Mouse (Mus musculus) lung, embryonic 15.5 days (tissue): ENCODE measurements around the gene Sat2. TPM values are rescaled to one million over a fixed set of nuclear protein-coding genes. Genes with fewer than 3 reads are reported as not detected.

Experiments
- ATAC-seq: fragments of 200-750 bp; cut with Nextera tagmentation; 2 replicates; pipeline ENCODE4 v1.8.0; 2017; ENCODE audit warnings: moderate number of reproducible peaks, borderline replicate concordance; ENCODE audit not compliant: low FRiP score, low TSS enrichment; ENCODE audit errors: extremely low read depth
- H3K27ac ChIP-seq: fragments of 300-500 bp; sonication (generic); 2 replicates; pipeline ENCODE4 v1.5.1; 2015; ENCODE audit warnings: moderate library complexity, mild to moderate bottlenecking, inconsistent platforms
- H3K27me3 ChIP-seq: fragments of 300-500 bp; sonication (generic); 2 replicates; pipeline ENCODE4 v1.6.1; 2015; ENCODE audit warnings: inconsistent platforms
- H3K36me3 ChIP-seq: fragments of 300-500 bp; sonication (generic); 2 replicates; pipeline ENCODE4 v1.6.1; 2015; ENCODE audit warnings: inconsistent platforms
- H3K4me1 ChIP-seq: fragments of 300-500 bp; sonication (generic); 2 replicates; pipeline ENCODE4 v1.6.1; 2015; ENCODE audit warnings: inconsistent platforms
- H3K4me2 ChIP-seq: fragments of 300-500 bp; sonication (generic); 2 replicates; pipeline ENCODE4 v1.6.1; 2015; ENCODE audit warnings: inconsistent platforms, mild to moderate bottlenecking, moderate library complexity
- H3K4me3 ChIP-seq: fragments of 300-500 bp; sonication (generic); 2 replicates; pipeline ENCODE4 v1.5.1; 2015; ENCODE audit warnings: mild to moderate bottlenecking, inconsistent platforms
- H3K9ac ChIP-seq: fragments of 300-500 bp; sonication (generic); 2 replicates; pipeline ENCODE4 v1.6.1; 2015; ENCODE audit warnings: inconsistent platforms
- H3K9me3 ChIP-seq: fragments of 300-500 bp; sonication (generic); 2 replicates; pipeline ENCODE4 v1.6.1; 2016; ENCODE audit warnings: inconsistent platforms
- WGBS: fragments of 180-500 bp; shearing (Covaris S2); methylation state at CpG from one replicate; pipeline ENCODE4 v1.1.7; 2015; 5-methylcytosine and 5-hydroxymethylcytosine counted together
- microRNA counts: library from miRNA; unstranded; fragments of <30 nt; microRNA quantifications from one replicate; lab custom pipeline; 2016
- microRNA-seq: library from miRNA; unstranded; fragments of <30 nt; microRNA quantifications from one replicate; pipeline ENCODE4, GENCODE M21; 2016
- polyA plus RNA-seq: library from polyadenylated mRNA; unstranded; fragments of >200 nt; fragmentation: Nextera tagmentation; extraction: Ambion mirVana; gene quantifications from 2 replicates; pipeline ENCODE4 v1.2.1, GENCODE M21; 2015

Gene Sat2
- polyA plus RNA-seq, 1 experiment from 2014 or later, result 18.6 TPM

GRCm38 (mm10) chr11:69664841-69665240, 43.0 kb downstream of the Sat2 start:
- peaks cover 59% of the 10 kb centered on the region for H3K36me3 ChIP-seq

GRCm38 (mm10) chr11:69665457-69665960, 43.7 kb downstream of the Sat2 start:
- WGBS, result 60% methylated on average over 9 of the region's 9 CpGs
- Histone ChIP-seq H3K27ac (peak overlapping the region; percentile 33; the same call in 1 of the 2 replicates), H3K4me3 (no peak overlapping the region), H3K36me3 (peaks cover 66% of the 10 kb centered on the region), H3K4me2 (no peak overlapping the region), H3K9ac (no peak overlapping the region), H3K27me3 (no peaks in the 10 kb centered on the region), H3K4me1 (peaks cover 32% of the 10 kb centered on the region), H3K9me3 (no peaks in the 10 kb centered on the region)
- ATAC-seq, result no peak

More at GRCm38 (mm10) chr11:69664841-69665240, 43.0 kb downstream of the Sat2 start:
- H3K9me3 ChIP-seq, result no peaks in the 10 kb centered on the region
- no peak for ATAC-seq
- H3K4me2 ChIP-seq, result no peak overlapping the region
- WGBS, result 87% methylated on average over 7 of the region's 7 CpGs
- peaks cover 27% of the 10 kb centered on the region for H3K4me1 ChIP-seq
- no peaks in the 10 kb centered on the region for H3K27me3 ChIP-seq
- H3K4me3 ChIP-seq, result no peak overlapping the region
- H3K9ac ChIP-seq, result no peak overlapping the region
- 0 out of 2 replicates have a peak overlapping the region, but pooled peaks have one; percentile 33 for H3K27ac ChIP-seq

- Histone ChIP-seq H3K9ac (no peak within 1 kb of the TSS), H3K4me2 (no peak within 1 kb of the TSS), H3K4me3 (no peak within 1 kb of the TSS), H3K36me3 (peaks cover 66% of the 10 kb centered on the region), H3K27me3 (no peaks in the 10 kb centered on the region), H3K4me1 (peaks cover 34% of the 10 kb centered on the region), H3K27ac (peak within 1 kb of the TSS; percentile 33; the same call in 1 of the 2 replicates), H3K9me3 (no peaks in the 10 kb centered on the region)
- WGBS, result 26% methylated on average over 7 of the region's 7 CpGs
- ATAC-seq, result no peak
Observed at GRCm38 (mm10) chr11:69665961-69666664, 44.3 kb downstream of the Sat2 start, which contains the start of gene Cd68. Cd68 (minus strand) TSS chr11:69666153.

GRCm38 (mm10) chr11:69666665-69667005, 44.8 kb downstream of the Sat2 start:
- Histone ChIP-seq H3K4me1 (peaks cover 29% of the 10 kb centered on the region), H3K27ac (0 out of 2 replicates have a peak overlapping the region, but pooled peaks have one; percentile 10), H3K9me3 (no peaks in the 10 kb centered on the region), H3K4me3 (no peak overlapping the region), H3K27me3 (no peaks in the 10 kb centered on the region), H3K9ac (no peak overlapping the region), H3K36me3 (peaks cover 66% of the 10 kb centered on the region), H3K4me2 (no peak overlapping the region)
- no peak for ATAC-seq
- WGBS, result 86% methylated on average over 3 of the region's 3 CpGs

- Histone ChIP-seq H3K36me3 (peaks cover 71% of the 10 kb centered on the region), H3K27me3 (no peaks in the 10 kb centered on the region), H3K9ac (peak overlapping the region; percentile 99), H3K27ac (peak overlapping the region; percentile 95), H3K4me1 (peaks cover 28% of the 10 kb centered on the region), H3K4me2 (peak overlapping the region; percentile 85), H3K4me3 (peak overlapping the region; percentile 95), H3K9me3 (no peaks in the 10 kb centered on the region)
- peak; percentile 76 for ATAC-seq
- 1% methylated on average over 59 of the region's 61 CpGs for WGBS
Observed at GRCm38 (mm10) chr11:69670786-69671725, 49.2 kb downstream of the Sat2 start.

GRCm38 (mm10) chr11:69671726-69672124, 49.9 kb downstream of the Sat2 start:
- peak overlapping the region; percentile 99 for H3K9ac ChIP-seq
- no peaks in the 10 kb centered on the region for H3K27me3 ChIP-seq
- H3K4me1 ChIP-seq, result peaks cover 28% of the 10 kb centered on the region
- WGBS, result under 1% methylated on average over 42 of the region's 43 CpGs
- no peaks in the 10 kb centered on the region for H3K9me3 ChIP-seq
- peak overlapping the region; percentile 95 for H3K4me3 ChIP-seq
- H3K27ac ChIP-seq, result peak overlapping the region; percentile 95
- peaks cover 71% of the 10 kb centered on the region for H3K36me3 ChIP-seq
- H3K4me2 ChIP-seq, result peak overlapping the region; percentile 85
- no peak; the same call in 1 of the 2 replicates for ATAC-seq

- Histone ChIP-seq H3K27ac (peak within 1 kb of the TSS; percentile 95), H3K36me3 (peaks cover 73% of the 10 kb centered on the region), H3K27me3 (no peaks in the 10 kb centered on the region), H3K9ac (peak within 1 kb of the TSS; percentile 99), H3K4me1 (peaks cover 28% of the 10 kb centered on the region), H3K9me3 (no peaks in the 10 kb centered on the region), H3K4me3 (peak within 1 kb of the TSS; percentile 95), H3K4me2 (peak within 1 kb of the TSS; percentile 85)
- under 1% methylated on average over 36 of the region's 36 CpGs for WGBS
- ATAC-seq, result peak; percentile 98
Observed at GRCm38 (mm10) chr11:69672211-69672706, 50.4 kb downstream of the Sat2 start, which contains the start of gene Eif4a1. Eif4a1 (minus strand) TSS chr11:69672423.

MicroRNA genes within 50 kb of the gene (microRNA counts, 519-probe panel; counts per million panel counts)
- 19.7 counts per million for microRNA mmu-miR-1934 (lab: Ali Mortazavi, UCI)
- 2,714 counts per million, percentile 69 among the panel's probes with 10 or more counts for microRNA mmu-miR-467f (lab: Ali Mortazavi, UCI)

Small RNA genes within 50 kb of the gene (microRNA-seq; reads per million reads assigned to microRNA genes)
- 4.6 reads per million, percentile 20 among the genes with 10 or more reads in this experiment for gene Mir1934
- gene Mir467f, result not detected

Other genes starting within 250 kb of the Sat2 start
- 151 and 168 TPM in 2 replicates for gene Naa38, start 226.5 kb upstream of the Sat2 start, polyA plus RNA-seq
- gene Cyb5d1, start 226.4 kb upstream of the Sat2 start, polyA plus RNA-seq, result 28.4 and 31.5 TPM in 2 replicates
- gene Tmem88, start 223.8 kb upstream of the Sat2 start, polyA plus RNA-seq, result 46.7 and 49.8 TPM in 2 replicates
- 22.7 and 23.4 TPM in 2 replicates for gene Kdm6b, start 208.3 kb upstream of the Sat2 start, polyA plus RNA-seq
- gene Dnah2, start 72.9 kb upstream of the Sat2 start, polyA plus RNA-seq, result 1.1 and 1.2 TPM in 2 replicates
- 8.5 and 8.8 TPM in 2 replicates for gene Efnb3, start 61.8 kb upstream of the Sat2 start, polyA plus RNA-seq
- gene Wrap53, start 41.8 kb upstream of the Sat2 start, polyA plus RNA-seq, result 28.3 and 28.4 TPM in 2 replicates
- gene Trp53, start 41.7 kb upstream of the Sat2 start, polyA plus RNA-seq, result 168 and 170 TPM in 2 replicates
- gene Atp1b2, start 16.1 kb upstream of the Sat2 start, polyA plus RNA-seq, result 8.4 and 10.1 TPM in 2 replicates
- gene Shbg, start 4.1 kb upstream of the Sat2 start, polyA plus RNA-seq, result not detected in 2 replicates
- 26.7 and 27.8 TPM in 2 replicates for gene Fxr2, start 11.0 kb downstream of the Sat2 start, polyA plus RNA-seq
- 0.24 and 0.25 TPM in 2 replicates for gene Sox15, start 33.3 kb downstream of the Sat2 start, polyA plus RNA-seq
- gene Mpdu1, start 40.6 kb downstream of the Sat2 start, polyA plus RNA-seq, result 66.2 and 66.7 TPM in 2 replicates
- 11.5 and 11.8 TPM in 2 replicates for gene Cd68, start 44.1 kb downstream of the Sat2 start, polyA plus RNA-seq
- 595 and 603 TPM in 2 replicates for gene Eif4a1, start 50.4 kb downstream of the Sat2 start, polyA plus RNA-seq
- gene Senp3, start 60.1 kb downstream of the Sat2 start, polyA plus RNA-seq, result 72.5 and 81.1 TPM in 2 replicates
- gene Tnfsf13, start 63.8 kb downstream of the Sat2 start, polyA plus RNA-seq, result 1.0 and 1.1 TPM in 2 replicates
- gene Tnfsf12, start 73.8 kb downstream of the Sat2 start, polyA plus RNA-seq, result 8.3 and 8.9 TPM in 2 replicates
- gene Tnfsfm13, start 74.1 kb downstream of the Sat2 start, polyA plus RNA-seq, result 4.3 and 5.9 TPM in 2 replicates
- gene Polr2a, start 136.6 kb downstream of the Sat2 start, polyA plus RNA-seq, result 26.7 and 31.6 TPM in 2 replicates
- 0.19 and 0.26 TPM in 2 replicates for gene Slc35g3, start 139.9 kb downstream of the Sat2 start, polyA plus RNA-seq
- gene Zbtb4, start 143.9 kb downstream of the Sat2 start, polyA plus RNA-seq, result 2.6 and 3.0 TPM in 2 replicates
- gene Chrnb1, start 173.9 kb downstream of the Sat2 start, polyA plus RNA-seq, result 15.7 and 15.8 TPM in 2 replicates
- 1.2 and 1.3 TPM in 2 replicates for gene Fgf11, start 179.8 kb downstream of the Sat2 start, polyA plus RNA-seq
- 6.3 and 7.3 TPM in 2 replicates for gene Tmem102, start 183.6 kb downstream of the Sat2 start, polyA plus RNA-seq
- gene Gm39566, start 193.3 kb downstream of the Sat2 start, polyA plus RNA-seq, result not detected in 2 replicates
- gene Spem2, start 196.4 kb downstream of the Sat2 start, polyA plus RNA-seq, result not detected in 2 replicates
- gene Spem1, start 200.2 kb downstream of the Sat2 start, polyA plus RNA-seq, result not detected in 2 replicates
- gene Nlgn2, start 215.8 kb downstream of the Sat2 start, polyA plus RNA-seq, result 5.5 and 6.5 TPM in 2 replicates
- 434 and 473 TPM in 2 replicates for gene Tmem256, start 216.5 kb downstream of the Sat2 start, polyA plus RNA-seq
- 110 and 119 TPM in 2 replicates for gene Plscr3, start 224.4 kb downstream of the Sat2 start, polyA plus RNA-seq
- gene Tnk1, start 236.7 kb downstream of the Sat2 start, polyA plus RNA-seq, result 9.2 and 9.6 TPM in 2 replicates